Mouse (Mus musculus): ENCODE results near the gene Pkhd1.

- no peak for TF ChIP-seq GATA1 (IDR thresholded peaks at IDR 0.05; ENCODE audit: low read length)
- no peak for TF ChIP-seq TAL1 (IDR thresholded peaks at IDR 0.05; ENCODE audit: low read length)
Observed at GRCm38 (mm10) chr1:20180157-20180556, 437.7 kb downstream of the Pkhd1 start.
